Mouse (Mus musculus) MEL (cell line): Measurements from ENCODE around the gene Rpl11. TPM values are rescaled to one million over a fixed set of nuclear protein-coding genes. Genes with fewer than 3 reads are reported as not detected.

Experiments used
- DNase-seq: peaks from one replicate; pipeline ENCODE4 v3.0.0; 2011; ENCODE audit warnings: low read depth, low spot score
- H3K27ac ChIP-seq: 2 replicates; pipeline ENCODE4 v1.5.1; 2012; ENCODE audit warnings: low read depth, mild to moderate bottlenecking, control low read depth, low read length, moderate library complexity; ENCODE audit not compliant: control insufficient read depth
- H3K27me3 ChIP-seq, 2 experiments: fragments of 150-350 bp in 1 of 2; sonication (generic) in 1 of 2; 2 replicates each; pipeline ENCODE4 v1.6.1; 2012; ENCODE audit warnings: low read length in 2 of 2, mild to moderate bottlenecking in 2 of 2, improper control_type of control experiment in 1 of 2, moderate library complexity in 1 of 2; ENCODE audit not compliant: insufficient read depth in 2 of 2, control insufficient read depth in 1 of 2
- H3K36me3 ChIP-seq, 2 experiments: 2 replicates each; pipeline ENCODE4 v1.6.1; 2012 to 2014; ENCODE audit warnings: low read length in 2 of 2, improper control_type of control experiment in 1 of 2, inconsistent platforms in 1 of 2, mild to moderate bottlenecking in 1 of 2; ENCODE audit not compliant: insufficient read depth in 2 of 2, control insufficient read depth in 1 of 2
- H3K4me1 ChIP-seq, 2 experiments: fragments of 150-350 bp in 1 of 2; sonication (generic) in 1 of 2; 2 replicates each; pipeline ENCODE4 v1.6.1; 2012; ENCODE audit warnings: low read length in 2 of 2, improper control_type of control experiment in 1 of 2, mild to moderate bottlenecking in 1 of 2; ENCODE audit not compliant: insufficient read depth in 2 of 2, control insufficient read depth in 1 of 2
- H3K4me3 ChIP-seq, 2 experiments: fragments of 150-350 bp in 1 of 2; sonication (generic) in 1 of 2; 2 replicates each; pipeline ENCODE4 v1.5.1; 2012; ENCODE audit warnings: low read depth in 2 of 2, low read length in 2 of 2, mild to moderate bottlenecking in 2 of 2, moderate library complexity in 2 of 2, control low read depth in 1 of 2, improper control_type of control experiment in 1 of 2; ENCODE audit not compliant: control insufficient read depth in 1 of 2, insufficient read depth in 1 of 2
- H3K79me2 ChIP-seq: 2 replicates; pipeline ENCODE4 v1.6.1; 2012; ENCODE audit warnings: mild to moderate bottlenecking, low read length, moderate library complexity; ENCODE audit not compliant: control insufficient read depth, poor library complexity, insufficient read depth
- H3K9ac ChIP-seq: 2 replicates; pipeline ENCODE4 v1.6.1; 2012; ENCODE audit warnings: low read depth, mild to moderate bottlenecking, control low read depth, low read length, moderate library complexity; ENCODE audit not compliant: control insufficient read depth, poor library complexity, severe bottlenecking
- H3K9me3 ChIP-seq: fragments of 150-350 bp; sonication (generic); replicated peaks from 2 replicates; pipeline ENCODE4 v1.6.1; 2012; ENCODE audit warnings: mild to moderate bottlenecking, low read length, improper control_type of control experiment, moderate library complexity; ENCODE audit not compliant: insufficient read depth
- E2F4 ChIP-seq: IDR thresholded peaks from 2 replicates; pipeline ENCODE4 v1.6.1; 2011; ENCODE audit warnings: low read depth, low read length, improper control_type of control experiment, borderline replicate concordance
- ELF1 ChIP-seq: IDR thresholded peaks from 2 replicates; pipeline ENCODE4 v1.6.1; 2014; ENCODE audit warnings: low read depth, mild to moderate bottlenecking, inconsistent platforms, low read length, improper control_type of control experiment, moderate library complexity
- EP300 ChIP-seq, 2 experiments: IDR thresholded peaks; 2 replicates each; pipeline ENCODE4 v1.6.1; 2011; ENCODE audit warnings: improper control_type of control experiment in 2 of 2, low read length in 2 of 2, low read depth in 1 of 2, mild to moderate bottlenecking in 1 of 2
- ETS1 ChIP-seq: IDR thresholded peaks from 2 replicates; pipeline ENCODE4 v1.6.1; 2012; ENCODE audit warnings: low read depth, mild to moderate bottlenecking, inconsistent platforms, low read length, improper control_type of control experiment, moderate library complexity
- GATA1 ChIP-seq: IDR thresholded peaks from 2 replicates; pipeline ENCODE4 v1.6.1; 2011; ENCODE audit warnings: low read depth, low read length, improper control_type of control experiment
- HCFC1 ChIP-seq: IDR thresholded peaks from 2 replicates; pipeline ENCODE4 v1.6.1; 2012; ENCODE audit warnings: low read depth, mild to moderate bottlenecking, inconsistent platforms, low read length, improper control_type of control experiment, moderate library complexity
- MAFK ChIP-seq: IDR thresholded peaks from 2 replicates; pipeline ENCODE4 v1.6.1; 2011; ENCODE audit warnings: low read depth, mild to moderate bottlenecking, low read length, improper control_type of control experiment, borderline replicate concordance
- MAX ChIP-seq: IDR thresholded peaks from 2 replicates; pipeline ENCODE4 v1.6.1; 2011; ENCODE audit warnings: low read length, improper control_type of control experiment
- MAZ ChIP-seq: IDR thresholded peaks from 2 replicates; pipeline ENCODE4 v1.6.1; 2012; ENCODE audit warnings: low read depth, mild to moderate bottlenecking, inconsistent platforms, low read length, improper control_type of control experiment
- MXI1 ChIP-seq: IDR thresholded peaks from 2 replicates; pipeline ENCODE4 v1.6.1; 2011; ENCODE audit warnings: mild to moderate bottlenecking, low read depth, low read length, improper control_type of control experiment
- MYB ChIP-seq: IDR thresholded peaks from 2 replicates; pipeline ENCODE4 v1.6.1; 2011; ENCODE audit warnings: mild to moderate bottlenecking, low read depth, low read length, improper control_type of control experiment
- MYC ChIP-seq: IDR thresholded peaks from 2 replicates; pipeline ENCODE4 v1.6.1; 2011; ENCODE audit warnings: low read depth, mild to moderate bottlenecking, low read length, improper control_type of control experiment, moderate library complexity
- NELFE ChIP-seq: IDR thresholded peaks from 2 replicates; pipeline ENCODE4 v1.6.1; 2011; ENCODE audit warnings: low read depth, low read length, improper control_type of control experiment
- RCOR1 ChIP-seq: IDR thresholded peaks from 2 replicates; pipeline ENCODE4 v1.6.1; 2012; ENCODE audit warnings: low read depth, mild to moderate bottlenecking, inconsistent platforms, low read length, improper control_type of control experiment
- SIN3A ChIP-seq: IDR thresholded peaks from 2 replicates; pipeline ENCODE4 v1.6.1; 2012; ENCODE audit warnings: low read length, improper control_type of control experiment, inconsistent platforms
- TAL1 ChIP-seq: IDR thresholded peaks from 2 replicates; pipeline ENCODE4 v1.6.1; 2012; ENCODE audit warnings: mild to moderate bottlenecking, inconsistent platforms, low read length, moderate library complexity, mixed read lengths
- TBP ChIP-seq: IDR thresholded peaks from 2 replicates; pipeline ENCODE4 v1.8.0; 2011; ENCODE audit warnings: low read depth, low read length, improper control_type of control experiment
- TCF12 ChIP-seq: IDR thresholded peaks from 2 replicates; pipeline ENCODE4 v1.6.1; 2014; ENCODE audit warnings: low read depth, mild to moderate bottlenecking, inconsistent platforms, low read length, improper control_type of control experiment, moderate library complexity
- ZC3H11A ChIP-seq: IDR thresholded peaks from 2 replicates; pipeline ENCODE4 v1.6.1; 2012; ENCODE audit warnings: low read depth, mild to moderate bottlenecking, inconsistent platforms, low read length, improper control_type of control experiment
- ZNF384 ChIP-seq: IDR thresholded peaks from 2 replicates; pipeline ENCODE4 v1.6.1; 2012; ENCODE audit warnings: low read depth, mild to moderate bottlenecking, inconsistent platforms, low read length, improper control_type of control experiment
- polyA plus RNA-seq, 2 experiments: library from polyadenylated mRNA; stranded (reverse) in 1 of 2; unstranded in 1 of 2; fragments of >175 nt in 1 of 2; fragments of >200 nt in 1 of 2; gene quantifications; 2 replicates each; pipeline versions ENCODE4 v1.2.1 to v1.2.4; 2012; ENCODE audit warnings: low replicate concordance in 2 of 2, low read depth in 1 of 2; ENCODE audit not compliant: insufficient read length in 2 of 2, insufficient read depth in 1 of 2, missing spikeins in 1 of 2
- total RNA-seq: library from RNA; depleted of rRNA; stranded (reverse); fragments of 300-350 nt; gene quantifications from 2 replicates; pipeline ENCODE4 v1.2.3, GENCODE M21; 2012

Gene Rpl11
- total and polyA plus RNA-seq, 3 experiments: 2,003 to 2,603 TPM; not detected in 1

- H3K9me3 ChIP-seq: no peaks in the 10 kb centered on the region
- H3K4me1 ChIP-seq: peaks cover 13 to 25% of the 10 kb centered on the region in 2 experiments
These were observed 20.0 kb downstream of the Rpl11 start for GRCm38 (mm10) chr4:136033231-136033630.

GRCm38 (mm10) chr4:136030968-136031909, 22.0 kb downstream of the Rpl11 start:
- Histone ChIP-seq H3K79me2 (no peaks in the 10 kb centered on the region; the same call in 1 of the 2 replicates), H3K4me3 (peak overlapping the region; percentile 39 to 42), H3K36me3 (peaks cover 0 to 17% of the 10 kb centered on the region in 2 experiments; a peak in 2 of 4 replicates), H3K9ac (peak overlapping the region; percentile 53), H3K9me3 (no peaks in the 10 kb centered on the region), H3K4me1 (peaks cover 13 to 30% of the 10 kb centered on the region in 2 experiments), H3K27ac (peak overlapping the region; percentile 59), H3K27me3 (no peaks in the 10 kb centered on the region)
- peak; percentile 78 for DNase-seq
- TF ChIP-seq ELF1 (0 out of 2 replicates have a peak, but pooled peaks have one; percentile 27), MAZ (no peak), TCF12 (peak; percentile 63; the same call in 1 of the 2 replicates), TAL1 (peak; percentile 60; the same call in 1 of the 2 replicates), MXI1 (peak; percentile 92), EP300 (IDR thresholded peaks at IDR 0.05; ENCODE audit: low read depth in 1 of 2, low read length in 2 of 2) (peak; percentile 55 to 59; a peak in 3 of 4 replicates), MYB (no peak), MAFK (0 out of 2 replicates have a peak, but pooled peaks have one; percentile 45), TBP (peak; percentile 48; the same call in 1 of the 2 replicates), ETS1 (0 out of 2 replicates have a peak, but pooled peaks have one; percentile 46), MAX (peak; percentile 65), MYC (no peak), NELFE (no peak), GATA1 (peak; percentile 47), SIN3A (peak; percentile 94), RCOR1 (peak; percentile 55), ZC3H11A (peak; percentile 11; the same call in 1 of the 2 replicates), HCFC1 (0 out of 2 replicates have a peak, but pooled peaks have one; percentile 39)
- TF ChIP-seq, all 39 proteins: peak for 14

More at GRCm38 (mm10) chr4:136033231-136033630, 20.0 kb downstream of the Rpl11 start:
- peaks cover 0 to 13% of the 10 kb centered on the region in 2 experiments; a peak in 2 of 4 replicates for H3K36me3 ChIP-seq
- DNase-seq: no peak
- H3K27ac ChIP-seq: no peak overlapping the region
- TF ChIP-seq E2F4: no peak
- TF ChIP-seq ZNF384: peak; percentile 65
- TF ChIP-seq MYB: no peak
- no peak for TF ChIP-seq MAX
- H3K9ac ChIP-seq: no peak overlapping the region
- H3K27me3 ChIP-seq: no peaks in the 10 kb centered on the region
- H3K79me2 ChIP-seq: no peaks in the 10 kb centered on the region; the same call in 1 of the 2 replicates
- no peak overlapping the region for H3K4me3 ChIP-seq
